Mouse (Mus musculus) right cerebral cortex, adult 18-20 months (tissue): ENCODE measurements around the gene Ccnt2.
A peak's percentile ranks its signal among the peaks of the same experiment; 100 is the strongest.

Experiments used
- DNase-seq: peaks from one replicate; pipeline ENCODE4 v3.0.0; 2022; ENCODE audit warnings: mixed read lengths

The Ccnt2 gene

DNA sequence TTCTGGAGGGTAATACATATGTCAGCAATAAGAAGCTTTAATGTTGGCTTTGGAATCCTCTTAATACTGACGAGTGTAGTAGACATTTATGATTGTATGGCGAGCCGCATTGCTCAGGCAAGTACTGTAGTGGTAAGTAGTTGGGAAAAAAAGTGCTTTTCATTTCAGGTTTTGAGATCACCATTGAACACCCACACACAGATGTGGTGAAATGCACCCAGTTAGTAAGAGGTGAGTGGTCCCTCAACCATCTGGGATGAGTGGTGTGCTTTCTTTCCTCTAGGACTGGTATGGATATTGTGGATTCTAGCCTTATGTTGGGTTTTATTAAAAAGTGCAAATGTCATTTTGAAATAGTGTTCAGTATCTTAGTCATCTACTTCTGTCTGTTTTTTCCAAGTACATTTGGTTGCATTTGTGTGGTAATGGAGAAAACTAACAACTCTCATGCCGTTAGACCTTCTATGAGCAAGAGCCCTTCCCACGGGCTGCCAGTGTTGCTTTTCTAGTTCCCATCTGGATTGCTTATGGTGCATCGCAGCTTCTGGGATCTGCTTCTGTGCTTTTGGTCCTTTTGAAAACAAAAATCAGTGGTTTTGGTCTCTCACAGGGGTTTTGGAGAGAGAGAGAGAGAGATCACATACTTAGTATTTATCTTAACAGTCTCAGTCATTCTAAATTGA is 21.3 kb downstream of the Ccnt2 start:
- no peak for DNase-seq

- DNase-seq, result no peak
Measured at GRCm38 (mm10) chr1:127796341-127796740, 22.4 kb downstream of the Ccnt2 start.

DNA sequence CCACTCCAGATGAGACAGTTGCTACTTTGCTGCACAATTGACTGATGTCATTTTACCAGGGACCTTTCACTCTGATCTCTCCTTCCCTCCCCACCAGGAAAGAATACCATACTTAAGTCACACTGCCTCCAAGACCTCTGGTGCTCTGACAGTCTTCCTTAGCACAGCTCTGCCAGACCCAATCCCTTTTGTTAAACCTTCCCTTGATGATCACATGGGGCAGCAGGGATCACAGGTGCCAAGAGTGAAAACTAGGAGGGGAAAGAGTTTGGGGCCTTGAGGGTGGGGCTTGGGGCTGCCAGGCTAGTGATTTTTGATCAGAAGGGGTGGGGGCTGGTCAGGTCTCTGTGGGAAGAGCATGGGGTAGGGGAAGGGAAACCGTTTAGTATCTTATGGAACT is 22.8 kb downstream of the Ccnt2 start:
- no peak for DNase-seq

- peak; percentile 52 for DNase-seq
Measured at GRCm38 (mm10) chr1:127802916-127803315, 29.0 kb downstream of the Ccnt2 start.

DNA sequence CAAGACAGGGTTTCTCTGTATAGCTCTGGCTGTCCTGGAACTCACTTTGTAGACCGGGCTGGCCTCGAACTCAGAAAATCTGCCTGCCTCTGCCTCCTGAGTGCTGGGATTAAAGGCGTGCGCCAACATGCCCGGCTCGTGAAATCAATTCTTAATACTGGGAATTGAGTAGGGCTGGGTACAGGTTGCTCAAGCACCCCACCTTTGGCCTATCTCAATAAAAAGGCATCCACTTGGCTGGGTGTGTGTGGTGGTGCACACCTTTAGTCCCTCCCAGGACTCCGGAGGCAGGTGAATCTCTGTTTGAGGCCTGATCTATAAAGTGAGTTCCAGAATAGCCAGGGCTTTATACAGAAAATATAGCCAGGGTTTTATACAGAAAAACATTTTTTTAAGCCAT is 34.7 kb downstream of the Ccnt2 start:
- no peak for DNase-seq

- DNase-seq, result peak; percentile 54
Measured at GRCm38 (mm10) chr1:127812929-127813328, 39.0 kb downstream of the Ccnt2 start.

DNA sequence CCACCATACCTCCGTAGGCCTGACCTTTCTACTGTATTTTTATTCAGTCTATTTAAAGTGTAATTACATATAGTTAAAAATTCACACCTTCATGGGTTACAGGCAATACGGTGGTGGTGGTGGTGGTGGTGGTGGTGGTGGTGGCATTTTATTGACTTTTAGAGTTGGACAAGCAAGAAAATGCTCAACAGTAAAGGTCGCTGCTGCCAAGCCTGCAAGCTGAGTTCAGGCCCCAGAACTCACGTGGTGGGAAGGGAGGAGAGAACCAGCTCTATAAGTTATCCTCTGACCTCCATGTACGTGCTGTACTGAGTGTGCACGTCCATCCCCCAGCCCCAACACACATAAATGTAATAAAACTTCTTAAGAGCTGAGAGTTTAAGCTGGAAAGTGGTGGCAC is 42.4 kb downstream of the Ccnt2 start:
- no peak for DNase-seq

DNA sequence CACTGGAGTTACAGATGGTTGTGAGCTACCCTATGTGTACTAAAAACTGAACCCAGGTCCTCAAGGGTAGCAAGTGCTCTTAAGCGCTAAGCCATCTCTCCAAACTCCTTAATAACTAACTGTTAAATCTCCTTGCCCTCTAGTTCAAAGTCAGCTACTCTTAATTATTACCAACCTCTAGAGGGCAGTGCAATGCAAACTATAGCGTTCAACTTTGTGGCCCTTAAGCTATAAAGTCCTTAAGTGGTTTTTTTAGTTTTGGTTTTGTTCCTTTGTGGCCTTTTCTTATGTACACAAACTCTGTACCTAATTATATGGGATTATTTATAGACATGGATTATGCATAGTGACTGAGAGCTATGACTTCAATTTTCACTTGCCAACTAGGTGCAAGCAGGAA is 53.4 kb downstream of the Ccnt2 start:
- DNase-seq, result no peak

DNA sequence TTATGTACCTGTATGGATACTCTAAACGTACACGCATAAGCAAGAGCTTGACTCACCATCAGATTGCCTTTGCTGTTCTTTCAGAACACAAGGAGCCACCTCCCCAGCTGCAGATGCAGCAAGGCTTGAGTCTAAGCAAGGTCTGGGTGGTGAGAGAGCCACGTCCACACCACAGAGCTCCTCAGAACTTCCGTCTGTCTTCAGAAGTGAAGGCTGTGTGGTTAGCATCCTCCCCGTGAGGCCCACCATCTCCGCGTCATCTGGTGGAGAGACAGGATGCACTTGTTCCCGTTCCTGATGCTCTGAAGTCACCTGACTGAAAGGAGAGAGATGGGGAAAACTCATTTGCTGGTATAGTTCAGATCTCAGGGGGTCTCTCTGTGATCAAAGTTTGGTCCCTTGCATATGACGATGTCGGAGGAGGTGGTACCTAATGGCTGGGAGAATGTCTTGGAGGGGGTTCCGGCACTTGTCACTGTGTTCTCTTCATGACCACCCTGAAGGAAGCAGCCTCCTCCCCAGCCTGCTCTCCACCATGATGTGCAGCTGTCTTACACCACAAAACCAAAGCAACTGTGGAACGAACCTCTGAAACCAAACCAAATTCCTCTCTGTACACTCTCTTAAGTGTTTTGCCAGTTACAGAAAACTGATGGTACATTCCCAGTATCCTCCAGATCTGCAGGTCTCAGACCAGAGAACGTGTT is 56.4 kb downstream of the Ccnt2 start:
- DNase-seq, result no peak

- DNase-seq, result no peak
Measured at GRCm38 (mm10) chr1:127833714-127834113, 59.8 kb downstream of the Ccnt2 start.

GRCm38 (mm10) chr1:127834202-127834601 is 60.2 kb downstream of the Ccnt2 start:
- DNase-seq, result no peak

DNA sequence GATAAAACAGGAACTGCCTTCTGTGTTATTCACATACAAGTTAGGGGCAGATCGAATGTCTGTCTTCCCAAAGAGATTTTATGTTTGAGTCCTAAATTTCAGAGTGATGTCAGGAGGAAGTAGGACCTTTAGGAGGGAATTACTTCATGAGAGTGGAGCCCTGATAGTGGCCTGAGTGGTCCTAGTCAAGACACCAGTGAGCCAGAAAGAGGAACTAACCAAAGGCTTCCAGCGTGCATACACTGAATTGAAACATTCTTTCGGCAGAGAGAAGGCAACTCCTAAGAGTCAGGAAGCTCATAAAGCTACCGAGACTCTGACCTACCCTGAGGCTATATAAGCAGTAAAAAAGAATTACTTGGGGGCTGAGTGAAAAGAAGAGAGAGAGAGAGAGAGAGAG is 62.7 kb downstream of the Ccnt2 start:
- DNase-seq, result no peak

GRCm38 (mm10) chr1:127838602-127839001 is 64.6 kb downstream of the Ccnt2 start:
- peak; percentile 6 for DNase-seq

- no peak for DNase-seq
Measured at GRCm38 (mm10) chr1:127845472-127845871, 71.5 kb downstream of the Ccnt2 start.

- DNase-seq, result no peak
Measured at GRCm38 (mm10) chr1:127850075-127850610, 76.2 kb downstream of the Ccnt2 start.

DNA sequence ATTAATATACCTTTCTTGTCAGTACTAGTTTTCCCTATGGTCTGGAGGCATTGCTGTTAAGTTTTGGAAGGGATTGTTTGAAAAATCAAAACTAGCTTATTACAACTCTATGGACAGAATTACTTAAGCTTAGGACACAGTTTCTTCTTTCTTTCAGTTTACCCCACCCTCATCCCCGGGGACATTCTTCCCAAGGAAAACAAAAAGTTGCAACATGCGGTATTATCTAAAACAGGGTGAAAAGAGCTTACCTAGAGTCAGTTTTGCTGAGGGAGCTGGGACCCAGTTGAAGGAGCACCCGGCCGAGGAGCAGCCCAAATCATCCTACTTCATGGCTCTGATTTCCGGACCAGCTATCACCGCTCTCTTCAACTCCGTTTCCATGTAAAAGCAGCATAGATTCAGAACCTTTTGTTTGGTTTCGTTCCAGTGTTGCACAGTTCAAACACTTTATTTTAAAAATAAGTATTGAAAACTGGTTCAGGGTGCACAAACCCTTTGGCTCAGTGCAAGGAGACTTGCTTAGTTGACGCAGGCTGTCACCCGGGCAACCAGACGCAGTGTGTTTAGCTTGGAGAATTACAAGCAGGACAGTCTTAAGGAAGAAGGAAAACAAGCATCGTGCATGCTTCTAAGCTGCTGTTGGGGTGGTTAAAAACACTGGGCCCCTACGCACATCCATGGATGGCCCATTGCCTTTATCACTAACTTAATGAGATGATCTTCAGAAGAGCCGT is 80.7 kb downstream of the Ccnt2 start, which contains the start of gene Map3k19:
Gene Map3k19, minus strand, starts transcription at position 546 of the 737 bp plus-strand sequence.
- peak; percentile 51 for DNase-seq
